Mouse (Mus musculus) neutrophil, adult 5-6 weeks (primary cell): ENCODE results near the gene Klb. TPM values are rescaled to one million over a fixed set of nuclear protein-coding genes. Genes with fewer than 3 reads are reported as not detected.

ENCODE experiments used
- ATAC-seq: fragments of 151-379, 151-347 bp; 2 replicates; pipeline ENCODE4 v1.8.0; 2017; ENCODE audit warnings: mild to moderate bottlenecking, moderate TSS enrichment; ENCODE audit not compliant: insufficient number of reproducible peaks, poor library complexity, low FRiP score, severe bottlenecking; ENCODE audit errors: extremely low read depth
- total RNA-seq: library from RNA; stranded (forward); fragments of 200-1000 nt; gene quantifications from 2 replicates; pipeline ENCODE4 v1.2.3, GENCODE M21; 2017

Gene Klb
- total RNA-seq, 1 experiment from 2014 or later: not detected

GRCm38 (mm10) chr5:65429441-65429840, 81.3 kb downstream of the Klb start:
- no peak for ATAC-seq

Other genes starting within 250 kb of the Klb start
- gene Klhl5, start 240.8 kb upstream of the Klb start, total RNA-seq: 24.7 and 29.1 TPM in 2 replicates
- gene Wdr19, start 148.6 kb upstream of the Klb start, total RNA-seq: 2.4 and 2.6 TPM in 2 replicates
- 120 and 132 TPM in 2 replicates for gene Rfc1, start 12.6 kb upstream of the Klb start, total RNA-seq
- gene Rpl9, start 43.1 kb downstream of the Klb start, total RNA-seq: 1,010 and 1,014 TPM in 2 replicates
- gene Lias, start 43.2 kb downstream of the Klb start, total RNA-seq: 48.3 and 66.2 TPM in 2 replicates
- gene Ugdh, start 87.6 kb downstream of the Klb start, total RNA-seq: 30.3 and 45.6 TPM in 2 replicates
- not detected in 2 replicates for gene Gm43552, start 144.5 kb downstream of the Klb start, total RNA-seq
- gene Smim14, start 188.9 kb downstream of the Klb start, total RNA-seq: 293 and 297 TPM in 2 replicates
- 42.8 and 43.2 TPM in 2 replicates for gene Ube2k, start 188.9 kb downstream of the Klb start, total RNA-seq